In genomic region chr17:43431692-43432091, GRCm38 (mm10) we compare ENCODE assay signal across 16 mouse cellular contexts.
DNase-seq lines count a peak whose midpoint lies in the region; ATAC-seq and TF ChIP-seq lines count a peak whose summit lies in the region.
"Had no signal": no experiment of that assay in that cellular context is flagged by ENCODE, and none has a peak within 500 bp of the region (broad histone marks: within the 10 kb centered on the region; RNA-seq: fewer than 3 reads in every experiment).

No protein-coding gene starts in this region.

- no peak for TF ChIP-seq EP300 in stomach, postnatal 0 days (optimal IDR thresholded peaks at IDR 0.05)

- H3K9me3 ChIP-seq in stomach, embryonic 14.5 days (ENCODE audit: control insufficient read depth, low read depth, low read length): no peaks in the 10 kb centered on the region
- H3K9me3 ChIP-seq in stomach, postnatal 0 days (ENCODE audit: control insufficient read depth, low read length): no peaks in the 10 kb centered on the region
- no peaks in the 10 kb centered on the region for H3K9me3 ChIP-seq in kidney, postnatal 0 days (replicated peaks; ENCODE audit: low read length)
- H3K9me3 ChIP-seq in forebrain, embryonic 11.5 days (ENCODE audit: control insufficient read depth, low read length): no peaks in the 10 kb centered on the region
- H3K9me3 ChIP-seq: embryonic facial prominence, embryonic 13.5 days; forebrain, embryonic 10.5 days; limb, embryonic 13.5 days had no signal

- WGBS in stomach, embryonic 14.5 days: 37% methylated on average over 5 of the region's 5 CpGs
- WGBS in stomach, postnatal 0 days: 47% methylated on average over 5 of the region's 5 CpGs
- WGBS in kidney, postnatal 0 days: 26% methylated on average over 5 of the region's 5 CpGs
- WGBS in forebrain, embryonic 11.5 days: 86% methylated on average over 5 of the region's 5 CpGs

- H3K9ac ChIP-seq in stomach, embryonic 14.5 days (replicated peaks; ENCODE audit: low read depth, low read length): no peak overlapping the region
- no peak overlapping the region for H3K9ac ChIP-seq in stomach, postnatal 0 days (ENCODE audit: low read length)
- H3K9ac ChIP-seq in kidney, postnatal 0 days (ENCODE audit: low read depth, low read length): no peak overlapping the region
- no peak overlapping the region for H3K9ac ChIP-seq in forebrain, embryonic 11.5 days (ENCODE audit: low read length)
- H3K9ac ChIP-seq: embryonic facial prominence, embryonic 13.5 days; limb, embryonic 13.5 days had no signal

- H3K4me3 ChIP-seq in stomach, embryonic 14.5 days (ENCODE audit: low read depth, low read length): no peak overlapping the region
- H3K4me3 ChIP-seq in stomach, postnatal 0 days (ENCODE audit: low read depth, low read length): no peak overlapping the region
- H3K4me3 ChIP-seq in kidney, postnatal 0 days (replicated peaks; ENCODE audit: low read depth, low read length): no peak overlapping the region
- H3K4me3 ChIP-seq in forebrain, embryonic 11.5 days (ENCODE audit: low read depth, low read length): no peak overlapping the region
- H3K4me3 ChIP-seq: embryonic facial prominence, embryonic 13.5 days; forebrain, embryonic 10.5 days; left cerebral cortex, adult 2 months; limb, embryonic 13.5 days had no signal

- no peaks in the 10 kb centered on the region for H3K4me1 ChIP-seq in stomach, embryonic 14.5 days (ENCODE audit: control insufficient read depth, insufficient read depth, low read length)
- no peaks in the 10 kb centered on the region for H3K4me1 ChIP-seq in stomach, postnatal 0 days (replicated peaks; ENCODE audit: control insufficient read depth, insufficient read depth)
- H3K4me1 ChIP-seq in kidney, postnatal 0 days (replicated peaks; ENCODE audit: insufficient read depth, low read length): no peaks in the 10 kb centered on the region
- H3K4me1 ChIP-seq in forebrain, embryonic 11.5 days (replicated peaks; ENCODE audit: control insufficient read depth, insufficient read depth, low read length): no peaks in the 10 kb centered on the region
- H3K4me1 ChIP-seq: embryonic facial prominence, embryonic 13.5 days; forebrain, embryonic 10.5 days; limb, embryonic 13.5 days had no signal

- DNase-seq in heart, adult 11 months: peak; percentile 92
- no peak for DNase-seq in heart, adult 8-10 months (ENCODE audit: low spot score)
- no peak for DNase-seq in stomach, postnatal 0 days (ENCODE audit: low spot score)
- DNase-seq in kidney, postnatal 0 days (ENCODE audit: low spot score): peak; percentile 53
- DNase-seq in forebrain, embryonic 11.5 days (ENCODE audit: low spot score): no peak
- DNase-seq in cerebellum, postnatal 10 days: no peak
- DNase-seq: B cell, adult 2 months; cerebellum, postnatal 36 days; right cerebral cortex, postnatal 14 days had no signal

- no peaks in the 10 kb centered on the region for H3K27me3 ChIP-seq in stomach, embryonic 14.5 days (ENCODE audit: control insufficient read depth, insufficient read depth, low read length)
- no peaks in the 10 kb centered on the region for H3K27me3 ChIP-seq in stomach, postnatal 0 days (ENCODE audit: control insufficient read depth, insufficient read depth, low read length)
- H3K27me3 ChIP-seq in kidney, postnatal 0 days (ENCODE audit: insufficient read depth, low read length): no peaks in the 10 kb centered on the region
- no peaks in the 10 kb centered on the region for H3K27me3 ChIP-seq in forebrain, embryonic 11.5 days (ENCODE audit: control insufficient read depth, insufficient read depth, low read length)
- H3K27me3 ChIP-seq: embryonic facial prominence, embryonic 13.5 days; limb, embryonic 13.5 days had no signal

- H3K27ac ChIP-seq in stomach, embryonic 14.5 days (ENCODE audit: low read length): no peak overlapping the region
- no peak overlapping the region for H3K27ac ChIP-seq in stomach, postnatal 0 days (replicated peaks)
- H3K27ac ChIP-seq in kidney, postnatal 0 days: no peak overlapping the region
- no peak overlapping the region for H3K27ac ChIP-seq in forebrain, embryonic 11.5 days (ENCODE audit: low read depth, low read length)
- H3K27ac ChIP-seq: embryonic facial prominence, embryonic 13.5 days; forebrain, embryonic 10.5 days; left cerebral cortex, adult 2 months; limb, embryonic 13.5 days; macrophage had no signal

- H3K4me2 ChIP-seq in stomach, embryonic 14.5 days (replicated peaks; ENCODE audit: low read depth, low read length): no peak overlapping the region
- no peak overlapping the region for H3K4me2 ChIP-seq in stomach, postnatal 0 days (replicated peaks; ENCODE audit: low read depth)
- H3K4me2 ChIP-seq in kidney, postnatal 0 days (ENCODE audit: low read length): no peak overlapping the region
- H3K4me2 ChIP-seq in forebrain, embryonic 11.5 days (ENCODE audit: low read depth, low read length, severe bottlenecking): no peak overlapping the region
- H3K4me2 ChIP-seq: embryonic facial prominence, embryonic 13.5 days; limb, embryonic 13.5 days had no signal

- TF ChIP-seq CTCF in stomach, postnatal 0 days (IDR thresholded peaks at IDR 0.05; ENCODE audit: low read depth): no peak
- TF ChIP-seq CTCF in kidney, postnatal 0 days (IDR thresholded peaks at IDR 0.05; ENCODE audit: low read depth): no peak

- ATAC-seq in stomach, embryonic 14.5 days (ENCODE audit: insufficient number of reproducible peaks, insufficient read depth, low FRiP score, low read depth): peak; percentile 28; the same call in 1 of the 2 replicates
- no peak for ATAC-seq in stomach, postnatal 0 days (ENCODE audit: low FRiP score, low TSS enrichment)
- ATAC-seq in kidney, postnatal 0 days (replicated peaks; ENCODE audit: low FRiP score, low read depth): no peak
- no peak for ATAC-seq in forebrain, embryonic 11.5 days (replicated peaks; ENCODE audit: low FRiP score)
- ATAC-seq in CD4-positive, CD25-positive, alpha-beta regulatory T cell, adult 4 months: no peak

- H3K36me3 ChIP-seq in stomach, embryonic 14.5 days (ENCODE audit: control insufficient read depth, insufficient read depth, low read length): no peaks in the 10 kb centered on the region
- no peaks in the 10 kb centered on the region for H3K36me3 ChIP-seq in stomach, postnatal 0 days (ENCODE audit: control insufficient read depth, insufficient read depth, low read length)
- H3K36me3 ChIP-seq in kidney, postnatal 0 days (ENCODE audit: insufficient read depth, low read length): no peaks in the 10 kb centered on the region
- no peaks in the 10 kb centered on the region for H3K36me3 ChIP-seq in forebrain, embryonic 11.5 days (ENCODE audit: control insufficient read depth, insufficient read depth, low read length)
- H3K36me3 ChIP-seq: embryonic facial prominence, embryonic 13.5 days; forebrain, embryonic 10.5 days; limb, embryonic 13.5 days had no signal

Comparison
In these comparisons a context has a peak if more than half of its experiments do, and no peak if none do; other contexts are left out.
1. DNase-seq: peak in heart, adult 11 months (single experiment) and kidney, postnatal 0 days (single experiment); none in heart, adult 8-10 months (single experiment), stomach, postnatal 0 days (single experiment), forebrain, embryonic 11.5 days (single experiment) and cerebellum, postnatal 10 days (0 of 2).